Mouse (Mus musculus): ENCODE measurements around the gene Slc51a. TPM values are rescaled to one million over a fixed set of nuclear protein-coding genes. Genes with fewer than 3 reads are reported as not detected.

Slc51a gene
- 0.04 and 0.06 TPM in 2 replicates for polyA plus RNA-seq (2012; rRNA removed)

DNA sequence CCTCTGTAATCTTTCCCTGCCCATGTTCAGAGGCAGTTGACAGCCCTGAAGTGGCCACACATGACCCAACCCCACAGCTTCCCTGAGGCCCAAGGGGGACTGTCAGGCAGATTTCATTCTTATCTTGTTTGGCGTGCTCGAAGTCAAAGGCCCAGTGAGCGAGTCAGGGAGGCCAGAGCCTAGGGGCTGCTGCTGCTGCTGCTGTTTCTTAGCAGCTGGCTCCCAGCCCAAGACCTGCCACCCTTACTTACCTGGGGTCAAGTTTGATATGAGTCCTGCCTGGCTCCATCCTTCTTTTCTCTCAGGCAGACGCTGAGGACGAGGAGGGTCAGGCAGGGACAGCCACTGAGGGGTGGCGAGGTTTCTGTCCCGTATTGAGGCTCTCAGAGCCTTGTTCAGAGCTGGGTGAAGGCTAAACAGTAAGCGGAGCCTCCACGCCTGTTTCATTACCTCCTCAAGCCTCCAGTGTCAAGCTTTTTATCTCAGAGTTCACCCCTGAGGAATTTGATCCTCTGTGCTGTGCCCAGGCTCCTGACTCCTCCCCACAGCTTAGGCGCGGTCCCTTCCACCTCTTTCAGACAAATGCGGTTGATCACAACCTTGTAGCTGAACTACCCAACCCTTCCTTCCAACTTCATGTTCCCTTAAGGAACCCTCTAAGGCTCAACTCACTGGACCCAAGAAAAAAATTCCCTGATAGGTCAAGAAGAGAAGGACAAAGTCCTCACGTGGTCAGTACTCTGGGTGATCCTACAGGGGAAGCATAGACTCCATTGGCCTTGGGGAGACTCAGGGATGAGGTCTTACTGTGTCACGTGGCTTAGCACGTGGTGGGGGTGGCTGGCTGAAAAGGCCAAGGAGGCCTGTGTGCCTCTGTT is at the start of gene Slc51a:
Gene Slc51a (minus strand): TSS at position 646 of the 878 bp plus-strand sequence.
- DNase-seq (ENCODE audit: low read depth) = no peak
- TF ChIP-seq POLR2A (IDR thresholded peaks at IDR 0.05; ENCODE audit: borderline replicate concordance, extremely low read depth, insufficient read depth, insufficient read length, poor library complexity, severe bottlenecking) (no peak), CTCF (IDR thresholded peaks at IDR 0.05; ENCODE audit: borderline replicate concordance, extremely low read depth, insufficient read depth, insufficient read length) (no peak)

DNA sequence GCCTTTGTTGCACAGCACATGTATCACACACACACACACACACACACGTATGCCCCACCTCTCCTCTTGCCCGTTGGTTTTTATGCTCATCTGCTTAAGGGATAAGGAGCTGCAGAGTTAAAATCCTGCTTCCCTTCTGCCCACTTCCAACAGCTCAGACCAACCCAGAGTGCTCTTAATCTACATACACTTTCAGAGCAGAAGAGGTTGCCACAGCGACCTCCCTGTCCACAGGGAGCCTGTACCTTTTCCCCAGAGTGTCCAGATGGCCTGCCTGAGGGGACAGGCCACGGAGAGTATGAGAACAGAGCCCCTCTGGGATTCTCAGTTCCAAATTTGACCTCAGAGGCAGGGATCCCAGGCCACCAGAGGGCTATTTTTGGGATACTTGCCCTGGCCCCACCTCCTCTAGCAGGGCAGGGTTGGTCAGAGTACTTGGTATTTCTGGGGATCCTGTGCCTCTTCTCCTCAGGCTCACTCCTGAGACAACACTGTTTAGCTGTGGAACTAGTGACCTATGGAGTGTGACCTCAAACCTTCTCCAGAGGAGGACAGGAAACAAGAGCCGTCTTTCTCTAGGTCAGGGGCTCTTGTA is 47.6 kb upstream of the Slc51a start:
- no peak for DNase-seq (ENCODE audit: low read depth)
- TF ChIP-seq POLR2A (IDR thresholded peaks at IDR 0.05; ENCODE audit: borderline replicate concordance, extremely low read depth, insufficient read depth, insufficient read length, poor library complexity, severe bottlenecking) (no peak), CTCF (IDR thresholded peaks at IDR 0.05; ENCODE audit: borderline replicate concordance, extremely low read depth, insufficient read depth, insufficient read length) (no peak)

DNA sequence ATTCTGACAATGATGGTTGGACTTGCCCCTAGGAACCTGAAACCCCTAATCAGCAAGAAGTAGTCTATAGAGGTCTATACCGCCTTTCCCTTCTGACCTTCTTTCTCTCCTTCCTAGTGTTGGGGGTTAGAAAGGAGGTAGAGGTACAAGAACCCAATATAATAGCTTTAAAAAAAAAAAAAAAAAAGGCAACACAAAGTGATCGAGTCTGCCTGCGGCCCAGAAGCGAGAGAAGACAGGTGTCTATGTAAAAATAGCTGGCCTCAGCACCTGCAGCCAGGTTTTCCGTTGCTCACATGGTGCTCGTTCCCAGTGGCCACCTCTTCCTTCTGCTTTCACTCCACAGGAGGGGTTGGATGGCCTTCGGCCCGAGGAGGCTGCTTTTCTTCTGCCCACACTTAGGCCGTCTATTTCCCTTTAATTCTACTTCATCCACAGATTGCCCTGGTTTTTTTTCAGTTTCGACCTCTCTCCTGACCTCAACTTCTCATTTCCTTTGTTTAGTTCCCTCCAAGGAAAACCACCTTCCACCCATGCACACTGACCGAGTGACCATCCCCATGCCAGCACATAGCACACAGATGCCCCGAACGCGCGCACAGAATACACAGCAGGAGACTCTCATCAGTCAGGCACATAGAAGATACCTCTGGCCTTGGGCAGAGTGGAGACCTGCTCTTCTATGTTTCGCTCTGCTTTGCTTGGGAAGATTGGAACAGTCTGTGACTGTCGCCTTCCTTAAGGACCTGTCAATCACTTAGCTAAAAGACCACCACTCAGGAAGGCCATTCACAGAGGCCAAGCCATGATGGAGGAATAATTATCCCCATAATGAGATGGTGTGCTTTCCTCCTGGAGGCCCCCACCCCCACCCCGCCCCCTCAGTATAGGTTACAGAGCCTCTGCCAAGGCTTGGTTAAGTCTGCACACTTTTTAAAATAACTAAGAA is 45.5 kb upstream of the Slc51a start:
- peak; percentile 50 for DNase-seq (ENCODE audit: low read depth)
- TF ChIP-seq CTCF (IDR thresholded peaks at IDR 0.05; ENCODE audit: borderline replicate concordance, extremely low read depth, insufficient read depth, insufficient read length) = no peak

DNA sequence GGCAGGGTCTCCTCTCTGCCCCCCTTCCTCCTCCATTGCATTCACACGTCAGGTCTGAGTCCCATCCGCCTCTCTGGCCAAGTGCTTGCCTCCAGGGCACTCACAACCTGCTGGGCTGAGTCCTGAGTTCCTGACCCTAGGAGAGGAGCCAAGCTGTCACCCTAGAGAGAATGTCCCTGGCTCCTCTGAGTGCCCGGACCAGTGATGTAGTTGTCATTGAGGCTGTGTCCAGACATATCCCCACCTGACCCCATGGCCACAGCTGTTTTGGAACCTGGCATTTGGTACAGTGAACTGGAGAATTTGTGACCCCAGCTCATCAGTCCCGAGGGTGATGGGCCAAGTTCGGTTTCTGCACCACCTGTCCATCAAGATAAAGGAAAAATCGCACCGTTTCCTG is 39.2 kb upstream of the Slc51a start:
- TF ChIP-seq CTCF (IDR thresholded peaks at IDR 0.05; ENCODE audit: borderline replicate concordance, extremely low read depth, insufficient read depth, insufficient read length) = no peak
- no peak for TF ChIP-seq POLR2A (IDR thresholded peaks at IDR 0.05; ENCODE audit: borderline replicate concordance, extremely low read depth, insufficient read depth, insufficient read length, poor library complexity, severe bottlenecking)
- DNase-seq (ENCODE audit: low read depth) = no peak

DNA sequence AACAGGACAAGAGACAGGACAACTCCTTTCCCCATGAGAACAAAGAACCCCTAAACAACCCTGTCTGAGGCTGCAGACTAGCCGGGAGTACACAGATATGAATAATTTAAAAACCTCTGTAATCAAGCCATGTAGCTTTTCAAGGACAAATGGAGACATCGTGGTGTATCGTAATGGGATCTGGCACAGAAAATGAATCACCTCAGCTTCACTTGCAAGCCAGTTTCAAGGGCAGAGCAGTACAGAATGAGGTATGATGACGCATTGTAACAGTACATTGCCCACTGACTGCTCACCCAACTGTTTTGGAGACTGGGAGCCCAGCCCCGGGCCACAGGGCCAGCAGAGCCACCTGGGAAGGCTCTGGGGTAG is 36.6 kb upstream of the Slc51a start:
- TF ChIP-seq CTCF (IDR thresholded peaks at IDR 0.05; ENCODE audit: borderline replicate concordance, extremely low read depth, insufficient read depth, insufficient read length) (no peak), POLR2A (IDR thresholded peaks at IDR 0.05; ENCODE audit: borderline replicate concordance, extremely low read depth, insufficient read depth, insufficient read length, poor library complexity, severe bottlenecking) (no peak)
- no peak for DNase-seq (ENCODE audit: low read depth)

DNA sequence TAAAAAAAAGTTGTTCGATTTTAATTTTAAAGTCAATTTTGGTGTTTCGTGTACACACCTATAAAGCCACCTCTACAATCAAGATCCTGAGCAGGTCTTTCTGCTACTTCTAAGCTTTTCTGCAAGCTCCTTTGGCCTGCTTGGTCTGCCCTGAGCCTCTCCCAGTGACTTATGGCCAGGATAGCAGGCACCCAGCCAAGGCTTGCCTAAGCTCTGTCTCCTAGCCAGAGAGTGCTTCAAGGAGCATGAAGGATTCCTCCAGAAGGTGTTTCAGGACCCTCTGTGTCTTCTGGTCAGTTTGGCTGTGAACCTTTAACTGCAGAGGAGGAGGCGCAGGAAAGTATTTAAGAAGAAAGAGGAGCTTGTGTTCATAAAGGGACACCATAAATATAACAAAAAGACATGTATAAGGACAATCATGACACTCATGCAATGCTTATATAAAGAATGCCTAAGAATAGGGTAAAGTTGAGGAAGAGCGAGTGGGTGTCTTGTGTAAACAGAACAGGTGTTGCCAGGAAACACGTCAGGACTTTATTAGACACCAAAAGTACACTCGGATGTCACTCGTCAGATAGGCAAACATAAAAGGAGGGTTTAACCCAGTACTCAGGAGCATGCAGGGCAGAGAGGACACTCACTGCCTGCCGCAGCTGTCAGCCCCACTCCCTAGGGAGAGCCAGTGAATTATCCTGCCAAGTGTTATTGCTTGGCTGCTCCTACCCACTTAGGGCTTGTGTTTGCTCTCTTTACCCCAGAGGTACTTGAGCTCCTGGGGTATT is 36.0 kb upstream of the Slc51a start:
- TF ChIP-seq CTCF (IDR thresholded peaks at IDR 0.05; ENCODE audit: borderline replicate concordance, extremely low read depth, insufficient read depth, insufficient read length) = no peak
- no peak for TF ChIP-seq POLR2A (IDR thresholded peaks at IDR 0.05; ENCODE audit: borderline replicate concordance, extremely low read depth, insufficient read depth, insufficient read length, poor library complexity, severe bottlenecking)
- peak; percentile 68 for DNase-seq (ENCODE audit: low read depth)

DNA sequence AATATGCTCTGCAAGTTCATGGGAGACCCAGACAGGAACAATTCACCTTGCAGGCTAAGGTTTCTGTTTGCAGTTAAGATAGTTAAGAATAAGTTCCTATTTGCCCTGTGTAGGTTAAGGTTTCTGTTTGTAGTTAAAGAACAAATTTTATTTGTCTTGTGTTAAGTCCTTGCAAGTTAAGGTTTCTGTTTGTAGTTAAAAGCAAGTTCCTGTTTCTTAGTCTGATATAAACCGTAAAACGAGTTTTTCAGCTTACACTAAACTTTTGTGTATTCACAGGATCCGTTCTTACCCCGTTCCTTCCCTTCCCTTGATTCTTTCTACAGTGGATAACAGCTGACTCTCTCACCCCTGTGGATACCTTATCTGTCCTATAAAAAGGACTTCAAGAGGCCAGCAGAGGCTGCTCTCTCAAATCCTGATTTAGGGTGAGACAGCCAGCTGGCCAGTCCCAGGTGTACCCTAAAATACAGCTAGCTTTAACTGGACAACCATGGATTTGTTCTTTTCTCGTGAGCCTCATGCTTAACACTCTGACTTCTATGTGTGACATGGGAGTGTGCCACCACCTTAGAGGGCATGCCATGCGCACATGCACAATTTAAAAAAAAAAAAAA is 35.0 kb upstream of the Slc51a start:
- no peak for TF ChIP-seq CTCF (IDR thresholded peaks at IDR 0.05; ENCODE audit: borderline replicate concordance, extremely low read depth, insufficient read depth, insufficient read length)
- no peak for TF ChIP-seq POLR2A (IDR thresholded peaks at IDR 0.05; ENCODE audit: borderline replicate concordance, extremely low read depth, insufficient read depth, insufficient read length, poor library complexity, severe bottlenecking)
- DNase-seq (ENCODE audit: low read depth) = no peak

DNA sequence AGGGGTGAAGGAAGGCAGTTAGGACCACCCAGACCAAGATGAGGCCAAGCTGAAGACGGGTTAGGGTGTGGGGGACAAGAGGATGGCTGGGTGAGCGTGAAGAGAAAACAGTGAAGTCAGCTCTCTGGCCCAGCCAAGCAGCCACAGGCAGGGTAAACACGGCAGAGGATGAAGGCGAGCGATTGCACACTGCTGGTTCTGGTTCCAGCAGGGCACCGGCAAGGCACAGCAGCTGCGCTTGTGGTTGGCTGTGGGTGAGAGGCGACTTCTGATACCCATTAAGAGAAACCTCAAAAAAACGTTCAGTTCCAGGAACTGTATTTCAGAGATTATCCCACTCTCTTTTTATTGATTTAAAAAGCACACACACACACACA is 32.7 kb upstream of the Slc51a start:
- peak; percentile 47 for DNase-seq (ENCODE audit: low read depth)
- no peak for TF ChIP-seq CTCF (IDR thresholded peaks at IDR 0.05; ENCODE audit: borderline replicate concordance, extremely low read depth, insufficient read depth, insufficient read length)
- TF ChIP-seq POLR2A (IDR thresholded peaks at IDR 0.05; ENCODE audit: borderline replicate concordance, extremely low read depth, insufficient read depth, insufficient read length, poor library complexity, severe bottlenecking) = no peak

DNA sequence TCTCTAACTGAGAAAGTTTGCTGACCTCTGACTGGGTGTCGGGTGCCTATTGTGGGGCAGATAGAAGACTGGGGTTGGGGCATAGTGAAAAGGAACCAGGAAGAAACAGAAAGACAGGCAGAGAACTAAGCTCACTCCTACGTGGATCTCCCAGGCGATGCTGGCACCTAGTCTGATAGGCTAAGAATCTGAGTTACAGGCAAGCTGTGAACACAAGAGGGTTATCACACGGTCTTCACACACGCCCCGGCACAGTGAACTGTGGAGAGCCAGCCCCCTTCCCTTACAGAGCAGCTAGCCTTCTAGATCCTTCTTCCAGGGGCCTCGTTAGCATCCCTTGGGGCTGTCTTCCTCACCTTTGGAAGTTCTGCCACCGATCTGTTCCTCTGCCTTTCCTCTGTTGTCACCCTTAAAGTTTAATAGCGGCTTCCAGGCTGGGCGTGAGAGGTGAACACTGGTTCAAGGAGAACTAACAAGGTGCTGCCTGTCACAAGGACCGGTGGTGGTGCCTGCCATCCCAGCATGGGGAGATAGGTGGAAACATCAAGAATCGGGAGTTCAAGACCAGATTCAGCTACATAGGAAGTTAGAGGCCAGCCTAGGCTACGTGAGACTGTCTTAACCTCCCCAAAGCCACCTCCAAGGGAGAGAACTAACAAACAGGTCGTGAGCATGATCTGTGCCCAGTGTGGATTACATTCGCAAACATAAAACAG is 32.1 kb upstream of the Slc51a start:
- TF ChIP-seq CTCF (IDR thresholded peaks at IDR 0.05; ENCODE audit: borderline replicate concordance, extremely low read depth, insufficient read depth, insufficient read length) (no peak), POLR2A (IDR thresholded peaks at IDR 0.05; ENCODE audit: borderline replicate concordance, extremely low read depth, insufficient read depth, insufficient read length, poor library complexity, severe bottlenecking) (no peak)
- DNase-seq (ENCODE audit: low read depth) = no peak
